Mouse (Mus musculus) spleen, adult 18-20 months (tissue): ENCODE measurements around the gene Acsl5.

Experiments used
- DNase-seq, 2 experiments: peaks; one replicate each; pipeline ENCODE4 v3.0.0; 2022; ENCODE audit warnings: mixed read lengths in 2 of 2

Acsl5 gene

GRCm38 (mm10) chr19:55335881-55336280 lies 84.1 kb downstream of the Acsl5 start:
- DNase-seq, result no peak

- no peak for DNase-seq
Measured at GRCm38 (mm10) chr19:55336441-55336840, 84.7 kb downstream of the Acsl5 start.

GRCm38 (mm10) chr19:55337066-55337465 lies 85.3 kb downstream of the Acsl5 start:
- no peak for DNase-seq

- no peak for DNase-seq
Measured at GRCm38 (mm10) chr19:55337664-55338063, 85.9 kb downstream of the Acsl5 start.

- no peak for DNase-seq
Measured at GRCm38 (mm10) chr19:55340521-55340920, 88.8 kb downstream of the Acsl5 start.

GRCm38 (mm10) chr19:55341377-55341776 lies 89.6 kb downstream of the Acsl5 start:
- no peak for DNase-seq

GRCm38 (mm10) chr19:55342423-55342822 lies 90.7 kb downstream of the Acsl5 start:
- no peak for DNase-seq

GRCm38 (mm10) chr19:55343274-55343673 lies 91.5 kb downstream of the Acsl5 start:
- DNase-seq, result no peak
